Mouse (Mus musculus) cerebellum, postnatal 25 days (tissue): ENCODE results near the gene Fzr1.

ENCODE experiments used
- DNase-seq, 2 experiments: peaks; one replicate each; pipeline ENCODE4 v3.0.0; 2021; ENCODE audit warnings: mixed read lengths in 2 of 2

Gene Fzr1

DNA sequence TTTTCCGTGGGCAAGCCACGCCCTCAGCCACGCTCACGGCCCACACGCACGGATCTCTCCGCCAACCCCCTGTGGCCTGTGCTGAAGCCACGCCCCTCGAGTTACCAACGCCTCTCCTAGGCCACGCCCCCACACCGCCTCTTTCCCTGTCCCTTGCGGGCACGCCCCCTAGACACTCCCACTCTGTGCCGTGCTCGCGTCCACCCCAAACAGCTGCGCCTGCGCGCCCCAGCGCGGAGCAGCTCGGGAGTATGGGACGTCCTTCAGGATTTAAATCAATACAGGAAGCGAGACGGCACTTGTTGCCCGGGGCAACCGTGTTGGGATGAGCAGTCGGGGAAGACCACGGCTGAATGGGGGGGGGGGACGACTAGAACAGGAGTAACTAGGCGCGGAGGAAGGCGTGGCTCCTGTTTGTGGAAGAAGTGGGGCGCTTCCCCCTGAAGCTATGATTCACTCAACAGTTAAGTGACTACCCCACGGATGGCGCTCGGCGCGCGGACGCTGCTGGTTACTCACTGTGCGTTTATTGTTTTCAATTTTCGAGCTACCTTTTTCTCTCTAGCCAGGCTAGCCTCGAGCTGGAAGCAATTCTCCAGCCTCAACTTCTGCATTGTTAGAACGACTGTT lies 352 bp upstream of the Fzr1 start:
- peak; percentile 100 for DNase-seq

DNA sequence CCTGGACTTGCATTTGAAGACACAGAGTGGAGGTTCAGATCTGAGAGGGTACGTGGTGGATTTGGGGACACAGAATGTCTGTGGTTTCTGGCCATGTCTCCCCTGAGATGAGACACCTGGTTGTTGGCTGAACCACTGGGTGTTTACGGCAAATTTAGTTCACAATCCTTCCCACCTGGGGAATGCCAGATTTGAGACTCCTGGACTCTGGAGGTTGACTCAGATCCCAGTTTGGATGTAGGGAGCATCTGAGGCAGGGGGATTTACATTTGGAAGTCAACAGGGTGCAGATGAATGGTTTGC lies 1.0 kb downstream of the Fzr1 start:
- DNase-seq, result no peak

DNA sequence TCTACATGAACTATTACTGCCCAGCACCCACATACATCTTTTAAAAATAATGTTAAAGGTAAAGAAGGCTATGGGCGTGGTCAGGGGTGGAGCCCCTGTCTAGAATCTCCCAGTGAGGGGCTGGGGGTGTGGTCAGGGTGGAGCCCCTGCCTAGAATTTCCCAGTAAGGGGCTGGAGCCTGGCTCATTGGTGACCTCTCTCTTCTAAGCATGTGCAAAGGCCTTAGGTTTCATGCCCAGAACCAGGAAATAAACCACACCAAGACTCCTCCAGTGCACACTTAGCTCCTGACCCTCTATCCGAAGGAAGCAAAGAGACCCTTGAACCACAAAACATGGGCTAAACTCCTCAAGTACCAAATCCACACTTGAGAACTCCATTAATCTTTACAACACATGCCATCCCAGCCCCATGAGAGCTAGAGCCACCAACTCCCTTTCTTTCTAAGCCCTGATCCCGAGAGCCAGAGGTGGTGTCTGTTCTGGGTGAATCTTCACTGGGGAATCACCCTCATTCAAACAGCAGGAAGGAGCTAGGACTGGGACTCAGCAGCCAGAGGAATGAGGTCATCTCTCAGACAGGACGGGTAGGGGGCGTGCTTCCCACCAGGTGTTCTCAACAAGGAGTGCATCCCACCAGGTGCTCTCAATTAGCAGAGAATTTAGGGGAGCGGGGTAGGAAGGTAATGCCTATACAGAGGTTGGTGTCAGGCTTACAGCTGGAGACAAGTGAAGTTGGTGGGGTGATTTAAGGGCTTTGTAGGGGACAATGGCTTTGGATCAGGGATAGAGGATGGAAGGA lies 1.6 kb downstream of the Fzr1 start:
- no peak for DNase-seq

DNA sequence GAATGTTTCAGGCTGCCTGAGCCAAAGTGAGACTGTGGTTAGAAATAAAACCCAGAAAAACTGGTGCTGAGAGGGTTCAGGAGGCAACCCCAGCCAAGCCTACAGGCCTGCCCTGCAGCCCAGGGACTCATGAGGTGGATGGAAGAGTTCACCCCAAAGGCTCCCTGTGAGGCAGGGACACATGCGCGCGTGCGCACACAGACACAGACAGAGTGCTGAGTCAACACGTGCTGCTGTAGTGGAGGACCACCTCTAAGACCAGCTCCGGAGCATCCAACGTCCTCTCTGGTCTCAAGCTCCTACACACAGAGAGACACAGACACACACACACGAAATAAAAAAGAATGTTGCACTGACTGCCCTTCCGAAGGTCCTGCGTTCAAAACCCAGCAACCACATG lies 3.0 kb downstream of the Fzr1 start:
- DNase-seq, result no peak

DNA sequence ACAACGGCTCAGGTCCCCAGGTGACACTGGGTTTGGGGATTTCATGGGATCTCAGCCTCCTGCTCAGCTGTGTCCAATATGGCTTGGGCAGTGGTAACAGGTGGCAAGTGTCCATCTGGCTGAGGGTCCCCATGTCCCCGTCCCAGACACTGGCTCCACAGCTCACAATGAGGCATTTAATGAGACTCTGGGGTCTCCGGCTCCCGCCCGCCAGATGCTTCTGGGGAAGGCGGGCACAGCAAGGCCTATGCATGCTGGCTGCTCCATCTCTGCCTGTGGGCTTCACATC lies 11.2 kb downstream of the Fzr1 start:
- DNase-seq, result no peak

- DNase-seq, result no peak
Measured at GRCm38 (mm10) chr10:81366477-81367206, 11.7 kb downstream of the Fzr1 start.

DNA sequence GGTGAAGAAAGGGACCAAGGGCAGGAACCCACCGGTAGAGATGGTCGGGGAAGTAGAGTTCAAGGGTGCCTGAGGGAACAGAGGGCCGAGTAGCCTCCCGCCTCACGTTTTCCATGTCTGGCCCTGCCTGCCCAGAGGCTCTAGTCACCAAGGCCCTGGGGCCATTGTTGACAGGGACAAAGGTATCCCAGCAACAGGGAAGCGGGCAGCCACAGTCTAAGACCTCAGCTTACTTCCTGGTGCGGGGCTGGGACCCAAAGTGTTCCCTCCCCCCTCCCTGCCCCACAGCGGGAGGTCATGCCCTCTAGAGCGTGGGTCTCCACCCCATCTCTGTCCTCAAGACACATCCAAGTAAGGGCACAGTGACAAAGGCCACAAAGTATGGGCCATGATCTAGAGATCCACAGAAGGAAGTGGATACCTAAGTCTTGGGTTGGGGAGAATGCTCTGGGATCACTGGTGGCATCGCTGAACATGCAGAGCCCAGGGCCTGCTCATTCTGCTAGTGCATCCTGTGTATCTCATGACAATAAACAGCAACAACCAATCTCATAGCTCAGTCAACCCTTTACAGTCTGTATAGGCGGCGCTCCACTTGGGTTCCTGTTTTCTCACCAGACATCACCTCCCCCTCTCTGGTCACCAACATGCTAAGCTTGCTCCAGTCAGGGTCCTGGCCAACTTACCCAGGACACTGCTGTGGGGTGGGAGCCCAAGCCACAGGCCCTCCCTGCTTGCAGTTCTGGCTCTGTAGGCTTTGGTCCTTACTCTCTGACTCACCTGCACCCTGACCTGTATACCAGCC lies 12.4 kb downstream of the Fzr1 start, which contains the start of gene 4930404N11Rik:
4930404N11Rik (minus strand) TSS at position 145 of the 805 bp plus-strand sequence.
- DNase-seq, result peak in 1 of 2 experiments; percentile 51

DNA sequence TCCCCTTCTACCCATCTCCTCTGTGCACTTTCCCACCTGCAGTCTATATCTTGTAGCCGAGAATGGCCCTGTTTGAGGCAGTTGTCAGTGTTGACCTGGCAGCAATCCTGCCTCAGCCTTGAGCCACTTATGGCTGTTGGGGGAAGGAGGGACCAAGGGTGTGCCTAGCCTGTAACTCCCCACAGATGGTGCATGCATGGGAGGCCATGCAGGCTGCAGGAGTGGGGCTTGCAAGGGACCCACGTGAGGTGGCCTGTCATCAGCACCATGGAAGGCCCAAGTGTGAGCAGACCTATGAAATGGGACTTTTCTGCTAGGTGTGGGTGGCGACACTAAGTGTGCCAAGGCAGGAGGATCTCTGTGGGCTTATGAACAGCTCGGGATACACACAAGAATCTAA lies 13.2 kb downstream of the Fzr1 start:
- peak in 1 of 2 experiments; percentile 52 for DNase-seq

GRCm38 (mm10) chr10:81364666-81365065 lies 13.7 kb downstream of the Fzr1 start:
- DNase-seq, result peak in 1 of 2 experiments; percentile 58

GRCm38 (mm10) chr10:81363436-81364346 lies 14.6 kb downstream of the Fzr1 start:
- peak in 1 of 2 experiments; percentile 47 for DNase-seq

DNA sequence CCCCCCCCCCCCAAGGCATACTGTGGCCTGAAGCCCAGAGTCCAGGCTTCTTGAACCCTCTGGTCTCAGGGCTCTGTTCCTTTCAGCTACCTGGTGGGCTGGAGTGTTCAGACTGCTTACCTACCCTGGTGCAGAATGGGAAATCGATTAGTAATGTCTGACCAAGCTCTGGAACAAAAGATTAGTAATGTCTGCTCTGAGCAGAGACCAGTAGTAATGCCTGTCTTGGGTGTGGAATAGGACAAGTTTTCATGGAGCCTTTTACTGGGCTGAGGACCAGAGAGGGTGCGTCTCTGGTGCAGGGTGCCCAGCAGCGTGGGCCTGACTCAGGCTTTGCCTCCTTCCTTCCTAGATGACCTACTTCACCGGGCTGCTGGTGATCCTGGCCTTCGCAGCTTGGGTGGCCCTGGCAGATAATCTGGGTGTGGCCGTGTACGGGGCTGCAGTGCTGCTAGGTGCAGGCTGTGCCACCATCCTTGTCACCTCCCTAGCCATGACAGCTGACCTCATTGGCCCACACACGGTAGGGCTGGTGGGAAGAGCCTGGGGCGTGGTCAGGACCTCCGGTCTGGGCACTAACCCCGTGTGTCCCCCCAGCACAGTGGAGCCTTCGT lies 15.9 kb downstream of the Fzr1 start:
- no peak for DNase-seq

GRCm38 (mm10) chr10:81360721-81361120 lies 17.6 kb downstream of the Fzr1 start:
- DNase-seq, result no peak

DNA sequence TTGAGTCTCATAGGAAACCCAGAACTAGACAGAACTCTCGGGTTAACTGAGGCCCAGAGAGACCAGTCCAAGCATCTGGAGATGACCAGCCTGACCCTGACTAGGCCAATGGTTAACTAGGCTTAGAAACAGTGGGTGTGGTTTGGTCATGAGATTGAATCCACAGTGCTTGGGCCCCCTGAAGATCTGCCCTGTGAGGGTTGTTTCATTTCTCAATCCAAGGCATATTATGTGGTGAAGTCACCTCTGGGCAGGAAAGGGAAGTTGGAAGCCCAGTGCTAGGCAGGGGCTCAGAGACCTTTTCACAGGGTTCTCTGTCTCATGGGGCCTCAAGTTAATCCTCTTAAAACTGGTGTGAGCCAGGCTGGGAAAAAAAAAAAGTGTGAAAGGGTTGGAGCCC lies 19.5 kb downstream of the Fzr1 start:
- DNase-seq, result no peak

DNA sequence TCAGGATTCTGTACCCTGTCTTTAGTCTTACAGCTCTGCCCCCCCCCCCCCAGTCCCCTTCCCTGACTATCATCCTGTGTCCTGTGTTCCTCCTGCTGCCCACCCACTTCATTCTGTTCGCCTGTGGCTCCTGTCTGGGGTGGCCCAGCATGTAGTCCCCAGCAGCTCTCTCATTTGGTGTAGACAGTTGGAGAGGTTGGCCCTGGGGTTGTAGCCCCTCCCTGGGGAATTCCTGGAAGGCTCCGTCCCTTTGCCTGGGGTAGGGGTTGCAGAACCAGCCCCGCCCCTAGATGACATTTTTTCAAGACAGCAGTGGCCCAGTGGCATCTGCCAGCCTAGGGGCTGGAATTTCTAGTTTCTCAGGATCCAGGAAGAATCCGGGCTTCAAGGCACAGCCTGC lies 20.1 kb downstream of the Fzr1 start:
- no peak for DNase-seq

DNA sequence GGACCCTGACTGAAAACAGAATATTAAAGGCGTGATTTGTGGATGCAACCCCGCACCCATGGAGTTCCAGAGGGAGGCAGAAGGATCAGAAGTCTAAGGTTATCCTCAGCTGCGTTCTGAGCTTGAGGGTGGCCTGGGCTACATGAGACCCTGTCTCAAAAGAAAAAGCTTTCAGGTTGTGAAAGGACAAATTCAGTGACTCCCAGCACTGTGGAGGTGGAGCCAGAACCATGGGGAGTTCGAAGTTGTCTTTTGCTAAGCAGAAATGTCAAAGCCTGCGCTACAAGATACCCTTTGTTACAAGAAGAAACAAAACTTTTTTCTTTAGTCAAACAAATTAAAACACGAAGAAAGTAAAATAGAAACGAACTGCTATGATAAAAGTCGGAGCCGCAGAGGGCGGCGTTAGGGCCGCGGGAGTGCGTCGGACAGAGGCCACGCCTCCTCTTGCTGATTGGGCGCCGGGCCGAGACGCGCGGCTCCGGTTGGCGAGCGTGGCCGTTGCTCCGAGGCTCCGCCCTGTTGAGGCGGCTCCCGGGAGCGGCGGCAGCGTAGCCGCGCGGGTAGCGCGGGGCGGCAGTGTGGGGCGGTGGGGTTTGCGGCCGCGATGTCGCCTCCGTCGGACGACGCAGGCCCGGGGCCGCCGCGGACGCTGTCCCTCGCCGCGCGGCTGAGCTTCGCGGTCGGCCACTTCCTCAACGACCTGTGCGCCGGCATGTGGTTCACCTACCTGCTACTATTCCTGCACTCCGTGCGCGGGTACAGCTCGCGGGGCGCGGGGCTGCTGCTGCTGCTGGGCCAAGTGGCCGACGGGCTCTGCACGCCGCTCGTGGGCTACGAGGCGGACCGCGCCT lies 21.1 kb downstream of the Fzr1 start, which contains the start of gene Mfsd12:
Mfsd12 (plus strand) TSS at position 501 of the 854 bp plus-strand sequence.
- DNase-seq, result peak; percentile 93 to 97

DNA sequence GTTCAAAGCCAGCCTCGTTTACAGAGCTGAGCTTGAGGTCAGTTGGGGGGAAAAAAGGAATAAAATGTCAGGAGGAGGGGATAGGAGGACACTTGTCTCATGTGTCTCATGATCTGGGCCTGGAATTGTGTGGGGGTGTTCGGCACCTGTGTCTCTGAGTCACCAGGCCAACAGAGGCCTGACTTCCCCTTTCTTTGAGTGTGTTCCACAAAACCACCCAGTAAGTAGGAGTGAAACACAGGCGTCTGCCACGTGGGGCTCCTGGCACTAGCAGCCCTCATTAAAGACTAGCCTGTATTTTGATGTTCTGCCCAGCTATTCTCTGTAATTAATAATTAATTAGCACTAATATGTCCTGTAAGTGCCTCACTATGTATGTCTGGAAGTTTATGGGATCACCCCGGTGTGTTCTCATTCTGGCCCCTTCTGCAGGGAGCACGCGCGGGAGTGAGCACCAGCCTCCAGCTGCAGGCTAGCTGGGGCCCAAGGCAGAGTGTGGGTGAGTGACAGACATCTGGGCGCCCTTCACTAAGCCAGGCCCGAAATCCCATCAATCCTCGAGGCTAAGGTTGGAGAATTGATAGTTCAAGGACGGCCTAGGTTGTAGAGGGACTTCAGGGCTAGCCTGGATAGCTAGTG lies 21.8 kb downstream of the Fzr1 start:
- no peak for DNase-seq

DNA sequence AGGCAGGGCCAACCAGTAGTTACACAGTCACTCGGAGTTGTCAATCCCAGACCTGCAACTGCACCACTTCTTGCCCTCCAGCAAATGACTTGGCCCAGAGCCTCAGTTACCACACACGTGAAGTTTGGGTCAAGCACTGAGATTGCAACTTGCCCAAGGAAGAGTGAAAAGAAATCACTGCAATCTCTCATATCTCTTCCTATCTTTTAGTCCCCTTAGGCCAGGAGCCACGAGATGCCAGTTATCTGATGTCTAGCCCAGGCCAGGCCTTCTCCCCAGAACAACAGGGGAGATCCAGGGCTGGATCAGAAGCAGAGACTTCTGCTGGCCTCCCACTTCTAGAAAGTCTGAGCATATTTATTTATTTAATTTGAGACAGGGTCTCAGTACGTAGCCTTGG lies 22.8 kb downstream of the Fzr1 start:
- DNase-seq, result no peak

DNA sequence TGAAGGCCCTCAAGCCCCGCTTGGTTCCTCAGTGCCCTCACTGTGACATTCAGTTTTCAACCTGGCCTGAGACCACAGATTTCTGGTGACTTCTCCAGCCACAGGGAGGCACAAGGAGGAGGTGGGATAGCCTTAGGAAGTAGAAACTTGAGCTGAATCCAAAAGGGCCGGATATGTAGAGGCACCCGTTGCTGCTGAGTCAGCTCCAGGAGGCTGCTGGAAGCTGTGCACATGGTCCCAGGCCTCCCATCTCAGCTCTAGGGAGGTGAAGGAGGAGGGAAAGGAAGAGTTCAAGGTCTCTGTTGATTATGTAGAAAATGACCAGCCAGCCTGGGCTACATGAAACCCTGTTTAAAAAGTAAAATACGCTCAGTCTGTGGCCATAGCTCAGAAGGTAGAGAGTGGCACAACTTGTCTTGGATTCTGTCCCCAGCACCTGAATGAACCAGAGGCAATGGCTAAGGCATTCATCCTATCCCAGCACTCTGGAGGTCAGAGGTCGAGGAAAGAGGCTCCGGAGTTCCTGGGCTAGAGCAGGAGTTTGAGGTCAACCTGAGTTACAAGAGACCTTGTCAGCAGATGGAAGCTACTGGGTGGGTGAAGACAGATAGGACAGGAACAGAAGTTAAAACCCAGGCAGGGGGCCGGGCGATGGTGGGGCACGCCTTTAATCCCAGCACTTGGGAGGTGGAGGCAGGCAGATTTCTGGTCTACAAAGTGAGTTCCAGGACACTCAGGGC lies 23.4 kb downstream of the Fzr1 start:
- DNase-seq, result no peak

DNA sequence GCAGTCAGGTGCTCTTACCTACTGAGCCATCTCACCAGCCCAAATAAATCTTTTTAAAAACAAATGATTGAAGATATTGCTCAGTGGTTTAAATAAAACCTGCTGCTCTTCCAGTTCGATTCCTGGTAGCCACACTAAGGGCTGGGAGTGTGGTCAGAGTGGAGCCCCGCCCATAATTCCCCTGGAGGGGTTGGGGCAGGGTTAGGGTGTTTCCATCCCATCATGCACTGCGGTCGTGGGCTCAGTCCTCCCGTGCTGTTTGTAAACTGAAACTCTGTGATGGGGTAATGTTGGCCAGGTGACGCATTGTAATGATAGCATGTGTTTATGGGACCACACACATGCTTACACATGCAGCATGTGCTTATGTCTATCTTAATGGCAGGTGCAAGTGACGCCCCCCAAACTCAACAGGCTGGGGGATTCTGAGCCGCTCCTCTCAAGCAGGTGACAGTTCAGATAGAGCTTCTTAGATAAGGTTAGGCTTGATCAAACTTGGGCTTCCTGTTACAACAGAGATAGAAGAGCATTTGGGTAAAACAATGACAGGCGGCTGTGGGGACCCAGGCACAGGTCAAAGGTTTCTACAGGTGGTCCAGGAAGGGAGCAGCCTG lies 26.5 kb downstream of the Fzr1 start:
- no peak for DNase-seq
